Comparison of ENCODE assay signal across 8 mouse cellular contexts in the genomic region with DNA sequence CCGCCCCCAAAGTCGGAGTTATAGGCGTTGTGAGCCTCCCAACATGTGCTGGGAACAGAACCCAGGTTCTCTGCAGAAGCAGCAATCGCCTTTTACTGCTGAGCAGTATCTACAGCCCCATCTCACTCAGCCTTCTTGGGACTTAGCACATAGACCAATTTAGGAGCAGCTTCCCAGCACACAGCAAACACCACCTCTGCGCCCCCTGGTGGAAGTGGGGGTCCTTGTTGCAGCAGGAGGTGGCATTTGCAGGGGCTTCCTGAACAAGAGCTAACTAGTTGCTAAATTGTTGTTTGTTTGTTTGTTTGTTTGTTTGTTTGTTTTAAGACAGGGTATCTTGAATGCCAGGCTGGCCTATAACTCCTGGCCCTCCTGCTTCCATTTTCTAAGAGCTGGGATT. TPM values are rescaled to one million over a fixed set of nuclear protein-coding genes. Genes with fewer than 3 reads are reported as not detected.
A peak's percentile ranks its signal among the peaks of the same experiment; 100 is the strongest.
DNase-seq lines count a peak whose midpoint lies in the region; ATAC-seq and TF ChIP-seq lines count a peak whose summit lies in the region.

No protein-coding gene starts in this region.

- ATAC-seq in cerebellum, adult (ENCODE audit: insufficient number of reproducible peaks, low FRiP score, low TSS enrichment) = no peak
- ATAC-seq in midbrain, embryonic 16.5 days = no peak

- no peaks in the 10 kb centered on the region for H3K4me1 ChIP-seq in midbrain, embryonic 10.5 days
- no peaks in the 10 kb centered on the region for H3K4me1 ChIP-seq in midbrain, embryonic 16.5 days (ENCODE audit: control insufficient read depth, insufficient read depth, low read length)
- no peaks in the 10 kb centered on the region for H3K4me1 ChIP-seq in lung, adult 2 months (ENCODE audit: control insufficient read depth, insufficient read depth, low read length)

- H3K4me3 ChIP-seq in midbrain, embryonic 10.5 days = no peak overlapping the region
- no peak overlapping the region for H3K4me3 ChIP-seq in midbrain, embryonic 16.5 days (ENCODE audit: low read depth, low read length)
- H3K4me3 ChIP-seq in lung, adult 2 months (replicated peaks; ENCODE audit: extremely low read depth, low read depth, low read length) = no peak overlapping the region

- H3K27ac ChIP-seq in midbrain, embryonic 10.5 days (replicated peaks) = no peak overlapping the region
- H3K27ac ChIP-seq in midbrain, embryonic 16.5 days (ENCODE audit: low read length) = no peak overlapping the region

- H3K27me3 ChIP-seq in midbrain, embryonic 10.5 days (ENCODE audit: low read depth, poor library complexity, severe bottlenecking) = peaks cover 21% of the 10 kb centered on the region; the same call in 1 of the 2 replicates
- peaks cover 6% of the 10 kb centered on the region; the same call in 1 of the 2 replicates for H3K27me3 ChIP-seq in midbrain, embryonic 16.5 days (ENCODE audit: control insufficient read depth, insufficient read depth, low read depth, low read length)

- no peaks in the 10 kb centered on the region for H3K36me3 ChIP-seq in midbrain, embryonic 10.5 days
- no peaks in the 10 kb centered on the region for H3K36me3 ChIP-seq in midbrain, embryonic 16.5 days (ENCODE audit: control insufficient read depth, insufficient read depth, low read length)

- peak; percentile 78 to 79 for DNase-seq in cerebellum, postnatal 10 days
- peak; percentile 70 for DNase-seq in midbrain, embryonic 10.5 days (ENCODE audit: low spot score)
- DNase-seq in adrenal gland, postnatal 25 days = peak; percentile 81
- peak; percentile 84 for DNase-seq in gastrocnemius, postnatal 10 days
- peak; percentile 65 for DNase-seq in lung, adult 2 months
- peak; percentile 48 to 88 for DNase-seq in spleen, postnatal 4 days (ENCODE audit: low spot score in 2 of 2)

- TF ChIP-seq CTCF in lung, adult 2 months (IDR thresholded peaks at IDR 0.05; ENCODE audit: insufficient read depth, low read length) = peak; percentile 83

- WGBS in midbrain, embryonic 10.5 days = 31% methylated on average over 5 of the region's 5 CpGs
- 28% methylated on average over 5 of the region's 5 CpGs for WGBS in midbrain, embryonic 16.5 days
- WGBS in lung, adult 2 months = 33% methylated on average over 5 of the region's 5 CpGs

- no peak overlapping the region for H3K9ac ChIP-seq in midbrain, embryonic 16.5 days (ENCODE audit: low read depth, low read length)

- no peak overlapping the region for H3K4me2 ChIP-seq in midbrain, embryonic 16.5 days (ENCODE audit: low read length)

- TF ChIP-seq POLR2A in lung, adult 2 months (IDR thresholded peaks at IDR 0.05; ENCODE audit: borderline replicate concordance, extremely low read depth, low read depth, low read length) = no peak

- H3K9me3 ChIP-seq in midbrain, embryonic 10.5 days (replicated peaks) = 0 out of 2 replicates have a peak, but pooled peaks cover 4% of the 10 kb centered on the region
- no peaks in the 10 kb centered on the region for H3K9me3 ChIP-seq in midbrain, embryonic 16.5 days (replicated peaks; ENCODE audit: control insufficient read depth, low read length, poor library complexity, severe bottlenecking)

RNA-seq across cellular contexts. Expression of a gene that starts 11.7 kb away (rescaled TPM):
- not detected in 2 replicates for polyA plus RNA-seq in midbrain, embryonic 10.5 days (2016; fragmentation: Nextera tagmentation; extraction: Ambion mirVana)
- polyA plus RNA-seq in midbrain, embryonic 16.5 days (2015; fragmentation: Nextera tagmentation; extraction: Ambion mirVana) = not detected in 2 replicates
- total RNA-seq in adrenal gland, postnatal 25 days (2021) = not detected in 2 replicates
- not detected for total RNA-seq in gastrocnemius, postnatal 10 days (2021)
- polyA plus RNA-seq in lung, adult 2 months (2012; rRNA removed) = 6.1 and 7.7 TPM in 2 replicates

RNA-seq across cellular contexts. Expression of a gene that starts 20.1 kb away (rescaled TPM):
- polyA plus RNA-seq in midbrain, embryonic 10.5 days (2016; fragmentation: Nextera tagmentation; extraction: Ambion mirVana) = 0.60 and 1.9 TPM in 2 replicates
- 0.16 TPM in 1 of 2 replicates, not detected in the other for polyA plus RNA-seq in midbrain, embryonic 16.5 days (2015; fragmentation: Nextera tagmentation; extraction: Ambion mirVana)
- total RNA-seq in adrenal gland, postnatal 25 days (2021) = not detected in 2 replicates
- total RNA-seq in gastrocnemius, postnatal 10 days (2021) = not detected
- not detected in 2 replicates for polyA plus RNA-seq in lung, adult 2 months (2012; rRNA removed)

RNA-seq across cellular contexts. Expression of a gene that starts 31.3 kb away (rescaled TPM):
- polyA plus RNA-seq in midbrain, embryonic 10.5 days (2016; fragmentation: Nextera tagmentation; extraction: Ambion mirVana) = 0.24 TPM in 1 of 2 replicates, not detected in the other
- polyA plus RNA-seq in midbrain, embryonic 16.5 days (2015; fragmentation: Nextera tagmentation; extraction: Ambion mirVana) = 0.25 and 0.29 TPM in 2 replicates
- 0.30 TPM in 1 of 2 replicates, not detected in the other for total RNA-seq in adrenal gland, postnatal 25 days (2021)
- not detected for total RNA-seq in gastrocnemius, postnatal 10 days (2021)
- polyA plus RNA-seq in lung, adult 2 months (2012; rRNA removed) = not detected in 2 replicates

RNA-seq across cellular contexts. Expression of a gene that starts 44.5 kb away (rescaled TPM):
- 81.6 and 81.7 TPM in 2 replicates for polyA plus RNA-seq in midbrain, embryonic 10.5 days (2016; fragmentation: Nextera tagmentation; extraction: Ambion mirVana)
- 62.8 and 69.3 TPM in 2 replicates for polyA plus RNA-seq in midbrain, embryonic 16.5 days (2015; fragmentation: Nextera tagmentation; extraction: Ambion mirVana)
- 108 and 125 TPM in 2 replicates for total RNA-seq in adrenal gland, postnatal 25 days (2021)
- 10 to 100 TPM; 44.6 to 49.5 TPM for total RNA-seq in gastrocnemius, postnatal 10 days (2021)
- 88.6 and 101 TPM in 2 replicates for polyA plus RNA-seq in lung, adult 2 months (2012; rRNA removed)

RNA-seq across cellular contexts. Expression of a gene that starts 53.5 kb away (rescaled TPM):
- not detected in 2 replicates for polyA plus RNA-seq in midbrain, embryonic 10.5 days (2016; fragmentation: Nextera tagmentation; extraction: Ambion mirVana)
- polyA plus RNA-seq in midbrain, embryonic 16.5 days (2015; fragmentation: Nextera tagmentation; extraction: Ambion mirVana) = not detected in 2 replicates
- total RNA-seq in adrenal gland, postnatal 25 days (2021) = not detected in 2 replicates
- total RNA-seq in gastrocnemius, postnatal 10 days (2021) = not detected
- polyA plus RNA-seq in lung, adult 2 months (2012; rRNA removed) = 1.2 and 2.6 TPM in 2 replicates
